Mouse (Mus musculus): Measurements from ENCODE around the gene Rimbp2. TPM values are rescaled to one million over a fixed set of nuclear protein-coding genes. Genes with fewer than 3 reads are reported as not detected.

Rimbp2 gene
- polyA plus RNA-seq, 1 experiment: not detected

- 76% methylated on average over 2 of the region's 2 CpGs for WGBS
- TF ChIP-seq CTCF (IDR thresholded peaks at IDR 0.05; ENCODE audit: insufficient read depth, low read depth, low read length) (no peak), POLR2A (IDR thresholded peaks at IDR 0.05; ENCODE audit: insufficient read depth, low read depth, low read length) (no peak)
- Histone ChIP-seq H3K4me1 (ENCODE audit: control insufficient read depth, insufficient read depth, low read length) (no peaks in the 10 kb centered on the region), H3K27ac (ENCODE audit: insufficient read depth, low read depth, low read length) (no peak overlapping the region), H3K4me3 (ENCODE audit: insufficient read depth, low read depth, low read length) (no peak overlapping the region)
Measured at GRCm38 (mm10) chr5:128776386-128776785, 176.9 kb downstream of the Rimbp2 start.

- Histone ChIP-seq H3K27ac (ENCODE audit: insufficient read depth, low read depth, low read length) (no peak overlapping the region), H3K4me3 (ENCODE audit: insufficient read depth, low read depth, low read length) (no peak overlapping the region), H3K4me1 (ENCODE audit: control insufficient read depth, insufficient read depth, low read length) (no peaks in the 10 kb centered on the region)
- 36% methylated on average over 10 of the region's 10 CpGs for WGBS
- TF ChIP-seq POLR2A (IDR thresholded peaks at IDR 0.05; ENCODE audit: insufficient read depth, low read depth, low read length) (no peak), CTCF (IDR thresholded peaks at IDR 0.05; ENCODE audit: insufficient read depth, low read depth, low read length) (no peak)
Measured at GRCm38 (mm10) chr5:128769026-128769631, 184.2 kb downstream of the Rimbp2 start.

- H3K27ac ChIP-seq (ENCODE audit: insufficient read depth, low read depth, low read length): no peak overlapping the region
- 74% methylated on average over 8 of the region's 8 CpGs for WGBS
- no peak overlapping the region for H3K4me3 ChIP-seq (ENCODE audit: insufficient read depth, low read depth, low read length)
- TF ChIP-seq POLR2A (IDR thresholded peaks at IDR 0.05; ENCODE audit: insufficient read depth, low read depth, low read length) (no peak), CTCF (IDR thresholded peaks at IDR 0.05; ENCODE audit: insufficient read depth, low read depth, low read length) (no peak)
- no peaks in the 10 kb centered on the region for H3K4me1 ChIP-seq (ENCODE audit: control insufficient read depth, insufficient read depth, low read length)
Measured at GRCm38 (mm10) chr5:128761118-128761517, 192.2 kb downstream of the Rimbp2 start.

GRCm38 (mm10) chr5:128746261-128746660 is 207.0 kb downstream of the Rimbp2 start:
- TF ChIP-seq POLR2A (IDR thresholded peaks at IDR 0.05; ENCODE audit: insufficient read depth, low read depth, low read length) (no peak), CTCF (IDR thresholded peaks at IDR 0.05; ENCODE audit: insufficient read depth, low read depth, low read length) (no peak)
- peaks cover 4% of the 10 kb centered on the region; the same call in 1 of the 2 replicates for H3K4me1 ChIP-seq (ENCODE audit: control insufficient read depth, insufficient read depth, low read length)
- H3K4me3 ChIP-seq (ENCODE audit: insufficient read depth, low read depth, low read length): no peak overlapping the region
- no peak overlapping the region for H3K27ac ChIP-seq (ENCODE audit: insufficient read depth, low read depth, low read length)
- 84% methylated on average over 8 of the region's 8 CpGs for WGBS

GRCm38 (mm10) chr5:128745206-128745605 is 208.1 kb downstream of the Rimbp2 start:
- WGBS: 85% methylated on average over 9 of the region's 9 CpGs

GRCm38 (mm10) chr5:128744351-128744750 is 208.9 kb downstream of the Rimbp2 start:
- Histone ChIP-seq H3K27ac (ENCODE audit: insufficient read depth, low read depth, low read length) (no peak overlapping the region), H3K4me3 (ENCODE audit: insufficient read depth, low read depth, low read length) (no peak overlapping the region), H3K4me1 (ENCODE audit: control insufficient read depth, insufficient read depth, low read length) (no peaks in the 10 kb centered on the region)
- TF ChIP-seq POLR2A (IDR thresholded peaks at IDR 0.05; ENCODE audit: insufficient read depth, low read depth, low read length): no peak
- no peak for TF ChIP-seq CTCF (IDR thresholded peaks at IDR 0.05; ENCODE audit: insufficient read depth, low read depth, low read length)
- 87% methylated on average over 6 of the region's 6 CpGs for WGBS

More at GRCm38 (mm10) chr5:128745206-128745605, 208.1 kb downstream of the Rimbp2 start:
- Histone ChIP-seq H3K4me3 (ENCODE audit: insufficient read depth, low read depth, low read length) (no peak overlapping the region), H3K4me1 (ENCODE audit: control insufficient read depth, insufficient read depth, low read length) (peaks cover 4% of the 10 kb centered on the region; the same call in 1 of the 2 replicates), H3K27ac (ENCODE audit: insufficient read depth, low read depth, low read length) (no peak overlapping the region)
- TF ChIP-seq CTCF (IDR thresholded peaks at IDR 0.05; ENCODE audit: insufficient read depth, low read depth, low read length) (no peak), POLR2A (IDR thresholded peaks at IDR 0.05; ENCODE audit: insufficient read depth, low read depth, low read length) (no peak)

GRCm38 (mm10) chr5:128739838-128740171 is 213.5 kb downstream of the Rimbp2 start:
- Histone ChIP-seq H3K4me1 (ENCODE audit: control insufficient read depth, insufficient read depth, low read length) (0 out of 2 replicates have a peak, but pooled peaks cover 3% of the 10 kb centered on the region), H3K4me3 (ENCODE audit: insufficient read depth, low read depth, low read length) (no peak overlapping the region), H3K27ac (ENCODE audit: insufficient read depth, low read depth, low read length) (no peak overlapping the region)
- 19% methylated on average over 8 of the region's 8 CpGs for WGBS
- TF ChIP-seq POLR2A (IDR thresholded peaks at IDR 0.05; ENCODE audit: insufficient read depth, low read depth, low read length) (no peak), CTCF (IDR thresholded peaks at IDR 0.05; ENCODE audit: insufficient read depth, low read depth, low read length) (no peak; the same call in 1 of the 2 replicates)

GRCm38 (mm10) chr5:128739168-128739837 is 214.0 kb downstream of the Rimbp2 start:
- TF ChIP-seq POLR2A (IDR thresholded peaks at IDR 0.05; ENCODE audit: insufficient read depth, low read depth, low read length) (no peak), CTCF (IDR thresholded peaks at IDR 0.05; ENCODE audit: insufficient read depth, low read depth, low read length) (no peak)
- Histone ChIP-seq H3K4me3 (ENCODE audit: insufficient read depth, low read depth, low read length) (no peak overlapping the region), H3K27ac (ENCODE audit: insufficient read depth, low read depth, low read length) (no peak overlapping the region), H3K4me1 (ENCODE audit: control insufficient read depth, insufficient read depth, low read length) (0 out of 2 replicates have a peak, but pooled peaks cover 3% of the 10 kb centered on the region)
- WGBS: 23% methylated on average over 17 of the region's 17 CpGs

- no peak overlapping the region for H3K4me3 ChIP-seq (ENCODE audit: insufficient read depth, low read depth, low read length)
- H3K4me1 ChIP-seq (ENCODE audit: control insufficient read depth, insufficient read depth, low read length): 0 out of 2 replicates have a peak, but pooled peaks cover 3% of the 10 kb centered on the region
- H3K27ac ChIP-seq (ENCODE audit: insufficient read depth, low read depth, low read length): no peak overlapping the region
- WGBS: 87% methylated on average over 22 of the region's 22 CpGs
- no peak for TF ChIP-seq CTCF (IDR thresholded peaks at IDR 0.05; ENCODE audit: insufficient read depth, low read depth, low read length)
- TF ChIP-seq POLR2A (IDR thresholded peaks at IDR 0.05; ENCODE audit: insufficient read depth, low read depth, low read length): no peak
Measured at GRCm38 (mm10) chr5:128735921-128736320, 217.4 kb downstream of the Rimbp2 start.
